Mouse (Mus musculus): ENCODE data around the gene Nup62. TPM values are rescaled to one million over a fixed set of nuclear protein-coding genes. Genes with fewer than 3 reads are reported as not detected.

Nup62 gene
- total RNA-seq, 1 experiment from 2014 or later = 40.6 TPM

- no peak for ATAC-seq (ENCODE audit: extremely low read depth, insufficient number of reproducible peaks, low FRiP score, poor library complexity, severe bottlenecking)
Observed at GRCm38 (mm10) chr7:44877833-44878232, 61.9 kb downstream of the Nup62 start.

Other genes starting within 250 kb of the Nup62 start
- gene Napsa, start 243.7 kb upstream of the Nup62 start, total RNA-seq (2017) = 115 and 117 TPM in 2 replicates
- 0.81 and 1.4 TPM in 2 replicates for gene Kcnc3, start 225.4 kb upstream of the Nup62 start, total RNA-seq (2017)
- not detected in 2 replicates for gene Myh14, start 145.2 kb upstream of the Nup62 start, total RNA-seq (2017)
- not detected in 2 replicates for gene Izumo2, start 107.3 kb upstream of the Nup62 start, total RNA-seq (2017)
- gene Vrk3, start 67.7 kb upstream of the Nup62 start, total RNA-seq (2017) = 49.1 and 52.8 TPM in 2 replicates
- gene Zfp473, start 65.0 kb upstream of the Nup62 start, total RNA-seq (2017) = 0.98 and 1.5 TPM in 2 replicates
- 25.3 and 28.3 TPM in 2 replicates for gene Il4i1, start 299 bp downstream of the Nup62 start, total RNA-seq (2017)
- gene Atf5, start 570 bp downstream of the Nup62 start, total RNA-seq (2017) = 1.3 and 1.8 TPM in 2 replicates
- 26.4 and 37.0 TPM in 2 replicates for gene Akt1s1, start 32.9 kb downstream of the Nup62 start, total RNA-seq (2017)
- 62.0 and 73.8 TPM in 2 replicates for gene Tbc1d17, start 33.0 kb downstream of the Nup62 start, total RNA-seq (2017)
- gene Pnkp, start 41.1 kb downstream of the Nup62 start, total RNA-seq (2017) = 95.7 and 102 TPM in 2 replicates
- gene Ptov1, start 53.7 kb downstream of the Nup62 start, total RNA-seq (2017) = 5.2 and 9.7 TPM in 2 replicates
- gene Med25, start 76.6 kb downstream of the Nup62 start, total RNA-seq (2017) = 23.5 and 26.8 TPM in 2 replicates
- gene Fuz, start 80.0 kb downstream of the Nup62 start, total RNA-seq (2017) = 22.1 and 29.9 TPM in 2 replicates
- gene Ap2a1, start 113.4 kb downstream of the Nup62 start, total RNA-seq (2017) = 23.9 and 29.8 TPM in 2 replicates
- gene Tsks, start 127.1 kb downstream of the Nup62 start, total RNA-seq (2017) = not detected in 2 replicates
- gene Cpt1c, start 158.8 kb downstream of the Nup62 start, total RNA-seq (2017) = not detected in 2 replicates
- 41.1 and 52.0 TPM in 2 replicates for gene Prmt1, start 170.5 kb downstream of the Nup62 start, total RNA-seq (2017)
- 216 and 230 TPM in 2 replicates for gene Irf3, start 181.6 kb downstream of the Nup62 start, total RNA-seq (2017)
- gene Bcl2l12, start 182.6 kb downstream of the Nup62 start, total RNA-seq (2017) = 17.8 and 20.9 TPM in 2 replicates
- 35.7 and 39.7 TPM in 2 replicates for gene Scaf1, start 200.3 kb downstream of the Nup62 start, total RNA-seq (2017)
- gene Rras, start 201.9 kb downstream of the Nup62 start, total RNA-seq (2017) = 4.9 and 7.1 TPM in 2 replicates
- 7.6 and 10.2 TPM in 2 replicates for gene Prr12, start 236.8 kb downstream of the Nup62 start, total RNA-seq (2017)
- 50.7 and 51.0 TPM in 2 replicates for gene Nosip, start 246.3 kb downstream of the Nup62 start, total RNA-seq (2017)
- 19.8 and 21.8 TPM in 2 replicates for gene Prrg2, start 246.6 kb downstream of the Nup62 start, total RNA-seq (2017)